Mouse (Mus musculus): Measurements from ENCODE around the gene Pten.

Gene Pten

DNA sequence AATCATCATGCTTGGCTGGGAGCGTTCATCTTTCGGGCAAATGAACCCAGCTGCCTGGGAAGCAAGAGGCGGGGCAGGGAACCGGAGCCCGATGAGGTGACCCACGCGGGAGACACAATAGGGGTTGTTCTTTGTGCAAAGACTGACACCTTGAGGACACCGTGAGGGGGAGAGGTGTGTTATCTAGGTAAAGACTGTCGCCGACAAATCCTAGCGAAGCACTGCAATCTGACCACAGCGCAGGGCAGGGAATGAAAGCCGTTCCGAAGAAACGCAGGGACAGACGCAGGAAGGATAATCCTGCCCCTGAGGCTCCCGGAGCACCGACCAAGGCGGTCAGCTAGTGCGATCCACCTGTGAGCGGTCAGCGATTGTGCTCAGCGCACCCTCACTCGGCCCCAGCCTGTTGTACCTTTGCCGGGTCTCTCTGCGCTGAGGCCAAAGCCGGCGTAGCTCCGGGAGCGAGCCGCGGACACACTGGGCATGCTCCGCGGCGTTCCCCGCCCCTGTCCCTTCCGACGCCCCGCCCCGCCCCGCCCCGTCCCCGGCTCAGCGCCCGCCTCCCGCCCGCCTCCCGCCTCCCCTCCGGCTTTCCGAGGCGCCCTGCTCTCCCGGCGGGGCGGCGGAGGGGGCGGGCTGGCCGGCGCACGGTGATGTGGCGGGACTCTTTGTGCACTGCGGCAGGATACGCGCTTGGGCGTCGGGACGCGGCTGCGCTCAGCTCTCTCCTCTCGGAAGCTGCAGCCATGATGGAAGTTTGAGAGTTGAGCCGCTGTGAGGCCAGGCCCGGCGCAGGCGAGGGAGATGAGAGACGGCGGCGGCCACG lies at the start of gene Pten:
Gene Pten, plus strand, starts transcription at position 598 of the 826 bp plus-strand sequence.
- DNase-seq, result peak; percentile 98

DNA sequence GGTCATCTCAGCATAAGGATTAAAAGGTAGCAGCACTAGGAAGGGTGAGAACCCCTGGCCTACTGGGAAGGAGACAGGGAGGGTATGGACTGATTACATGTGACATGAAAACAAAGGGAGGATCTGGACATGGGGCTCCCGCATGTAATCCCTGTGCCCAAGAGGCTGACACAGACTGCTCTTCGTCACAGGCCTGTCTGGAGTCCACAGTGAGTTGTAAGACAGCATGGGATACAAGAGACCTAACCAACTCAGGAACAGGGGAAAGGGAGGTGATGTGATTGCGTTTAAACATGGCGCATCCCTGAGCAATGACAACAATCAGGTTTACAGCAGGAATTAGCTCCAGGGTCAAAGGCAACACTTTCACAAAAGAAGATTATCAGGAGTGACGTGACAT lies 48.3 kb upstream of the Pten start:
- DNase-seq, result no peak

DNA sequence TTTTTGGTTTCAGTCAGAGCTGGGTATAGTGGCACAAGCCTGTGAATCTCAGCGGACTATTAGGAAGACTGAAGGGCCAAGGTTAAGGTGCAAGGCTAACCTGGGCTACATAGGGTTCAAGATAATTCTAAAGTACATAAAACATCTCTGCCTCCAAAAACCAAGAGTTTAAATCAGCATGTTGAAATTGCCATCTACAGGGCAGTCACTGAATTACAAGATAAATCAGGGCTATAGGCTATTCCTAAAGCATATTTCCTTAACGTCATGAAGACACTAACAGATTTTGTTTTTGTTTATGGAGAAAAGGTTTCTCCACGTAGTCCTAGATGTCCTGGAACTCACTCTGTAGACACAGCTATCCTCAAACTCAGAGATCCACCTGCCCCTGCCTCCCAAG lies 47.0 kb upstream of the Pten start:
- no peak for DNase-seq

GRCm38 (mm10) chr19:32711761-32712541 lies 45.3 kb upstream of the Pten start:
- peak; percentile 95 for DNase-seq

DNA sequence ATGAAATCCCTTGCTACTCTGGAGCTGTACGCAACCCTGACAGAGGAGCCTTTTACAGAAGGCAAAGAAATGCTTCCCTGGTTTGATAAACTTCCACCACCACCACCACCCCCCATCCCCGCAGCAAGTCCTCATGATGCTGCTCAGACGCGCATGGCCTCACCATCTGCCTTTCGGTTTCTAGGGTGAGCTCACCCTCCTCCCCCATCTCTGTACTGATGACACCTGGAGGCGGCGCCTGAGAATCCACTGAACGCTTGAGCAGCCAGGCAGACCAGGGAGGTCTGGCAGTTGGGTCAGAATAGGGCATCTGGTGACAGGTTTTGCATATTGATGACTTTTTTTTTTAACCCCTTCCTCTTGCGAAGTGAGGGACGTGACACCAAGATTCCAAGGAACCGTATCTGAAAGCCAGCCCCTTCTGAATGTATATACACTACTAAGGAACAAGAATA lies 44.7 kb upstream of the Pten start:
- DNase-seq, result peak; percentile 78

DNA sequence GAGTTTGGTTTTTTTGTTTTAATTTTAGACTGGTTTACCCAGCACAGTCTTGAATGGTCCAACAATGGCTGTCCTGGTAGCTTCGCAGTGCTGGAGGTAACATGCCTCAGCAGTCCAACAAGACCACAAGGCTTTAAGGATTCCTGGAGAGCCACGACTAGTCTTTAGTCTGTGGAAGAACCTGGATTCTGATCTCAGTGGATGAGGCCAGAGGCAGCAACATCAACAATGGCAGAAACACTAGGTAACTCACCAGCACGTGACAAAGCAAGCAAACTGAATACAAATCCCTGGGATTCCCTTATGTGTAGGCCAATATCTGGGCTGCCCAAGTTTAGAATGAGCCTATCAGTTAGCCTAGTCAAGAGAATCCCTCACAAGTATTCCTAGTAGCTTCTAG lies 43.8 kb upstream of the Pten start:
- DNase-seq, result no peak

GRCm38 (mm10) chr19:32715201-32715600 lies 42.1 kb upstream of the Pten start:
- DNase-seq, result peak; percentile 87

- DNase-seq, result no peak
Measured at GRCm38 (mm10) chr19:32715681-32716080, 41.6 kb upstream of the Pten start.

- DNase-seq, result no peak
Measured at GRCm38 (mm10) chr19:32717590-32717989, 39.7 kb upstream of the Pten start.

DNA sequence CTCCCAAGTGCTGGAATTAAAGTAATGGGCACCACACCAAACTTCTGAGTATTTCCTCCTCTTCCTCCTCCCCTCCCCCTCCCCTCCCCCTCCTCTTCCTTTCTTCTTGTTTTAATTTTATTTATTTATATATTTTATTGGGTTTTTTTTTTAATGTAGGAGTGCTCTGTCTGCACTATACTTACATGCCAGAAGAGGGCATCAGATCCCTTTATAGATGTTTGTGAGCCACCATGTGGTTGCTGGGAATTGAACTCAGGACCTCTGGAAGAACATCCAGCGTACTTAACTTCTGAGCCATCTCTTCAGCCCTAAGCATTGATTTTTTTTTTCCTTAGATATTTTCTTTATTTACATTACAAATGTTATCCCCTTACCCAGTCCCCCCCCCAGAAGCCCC lies 37.0 kb upstream of the Pten start:
- no peak for DNase-seq

DNA sequence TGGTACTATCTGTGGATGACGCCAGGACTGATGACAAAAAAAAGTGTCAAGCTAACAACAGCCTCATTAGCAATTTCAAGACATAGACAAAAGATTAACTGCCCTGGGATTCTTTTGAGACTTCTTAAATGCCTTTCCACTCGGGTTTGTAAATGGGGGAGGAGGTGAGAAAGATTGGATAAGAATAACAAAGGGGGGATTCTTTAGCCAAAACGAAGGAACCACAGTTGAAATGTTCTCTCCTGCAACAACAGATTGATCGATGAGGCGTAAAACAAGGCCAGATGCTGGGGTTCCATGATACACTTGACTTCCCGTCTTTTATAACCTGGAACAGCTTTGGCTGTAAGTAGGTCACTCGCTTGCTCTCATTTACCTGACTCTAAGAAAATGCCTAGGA lies 33.5 kb upstream of the Pten start:
- DNase-seq, result no peak

GRCm38 (mm10) chr19:32726451-32727325 lies 30.6 kb upstream of the Pten start:
- no peak for DNase-seq

- DNase-seq, result no peak
Measured at GRCm38 (mm10) chr19:32729785-32730184, 27.5 kb upstream of the Pten start.

DNA sequence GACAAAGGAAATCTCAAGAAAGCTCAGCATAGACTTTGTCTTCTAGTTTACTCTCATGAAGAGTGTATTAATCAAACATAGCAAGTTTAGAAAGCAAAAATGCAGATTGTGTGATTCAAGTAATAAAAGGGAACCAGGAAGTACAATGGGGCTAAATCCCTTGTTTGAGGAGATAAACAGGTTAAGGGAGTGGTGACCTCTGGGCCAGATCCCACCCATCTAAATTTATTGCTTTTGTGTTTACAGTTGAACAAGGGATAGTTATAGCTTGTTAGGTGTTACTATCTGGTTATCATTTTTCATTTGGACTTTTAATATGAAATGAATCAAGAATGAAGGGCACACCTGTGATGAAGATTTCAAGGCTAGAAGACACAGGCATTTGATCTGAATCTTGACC lies 24.4 kb upstream of the Pten start:
- DNase-seq, result no peak

DNA sequence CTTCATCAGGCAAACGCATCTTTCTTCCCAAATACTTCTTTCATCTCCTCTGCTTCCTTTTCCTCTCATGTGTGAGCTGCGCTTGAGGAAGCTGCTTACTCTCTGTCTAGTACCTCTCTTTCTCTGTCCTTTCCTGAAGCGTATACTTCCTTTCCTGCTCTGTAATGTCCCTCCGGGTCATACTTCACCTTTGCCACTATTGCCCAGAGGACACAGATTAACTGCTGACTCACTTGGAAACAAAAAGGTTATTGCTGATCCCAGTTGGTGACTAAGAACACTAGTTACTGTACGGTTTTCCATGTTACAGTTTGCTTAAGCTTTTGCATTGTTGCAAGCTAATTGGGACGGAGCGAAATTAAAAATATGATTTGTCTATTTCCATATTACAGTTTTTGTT lies 19.5 kb upstream of the Pten start:
- no peak for DNase-seq

DNA sequence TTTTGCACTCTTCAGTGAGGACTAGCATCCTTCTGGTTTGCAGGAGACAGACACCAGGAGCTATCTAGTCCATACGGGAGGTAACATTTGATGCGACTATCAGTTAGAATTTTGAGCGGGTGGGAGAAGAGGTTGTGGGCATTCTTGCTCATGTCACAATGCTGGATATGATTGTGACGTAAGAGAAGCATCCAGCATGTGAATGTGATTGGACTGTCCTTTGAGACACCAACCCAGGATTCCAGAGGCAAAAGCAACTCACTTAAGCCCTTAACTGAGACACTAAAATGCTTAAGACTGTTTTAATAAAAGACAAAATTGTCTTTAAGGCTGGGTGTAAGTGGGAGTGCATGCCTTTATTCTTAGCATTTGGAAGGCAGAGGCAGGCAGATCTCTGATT lies 17.6 kb upstream of the Pten start, which contains the start of gene Atad1:
Gene Atad1, minus strand, starts transcription at position 101 of the 400 bp plus-strand sequence.
- DNase-seq, result no peak

- DNase-seq, result no peak
Measured at GRCm38 (mm10) chr19:32740641-32741345, 16.5 kb upstream of the Pten start.

DNA sequence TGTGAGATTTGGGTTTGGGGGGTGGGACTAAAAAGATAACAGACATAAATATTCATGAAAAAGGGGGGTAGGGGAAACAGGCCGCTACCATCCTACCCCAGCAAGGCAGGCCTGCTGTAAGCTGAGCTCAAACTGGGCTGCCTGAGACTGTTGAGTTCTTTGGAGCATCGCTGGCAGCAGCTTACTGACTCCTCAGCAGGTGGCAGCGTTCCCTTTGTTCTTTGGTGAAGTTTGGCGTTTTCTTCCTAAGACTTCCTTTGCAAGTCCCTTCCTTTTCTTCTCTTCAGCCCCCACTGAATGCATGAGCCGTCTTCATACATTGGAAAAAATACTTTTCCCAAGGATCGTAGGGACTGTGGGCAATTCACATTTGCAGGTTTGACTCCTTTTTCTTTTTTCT lies 7.9 kb upstream of the Pten start:
- DNase-seq, result peak; percentile 70

GRCm38 (mm10) chr19:32752357-32752756 lies 4.9 kb upstream of the Pten start:
- DNase-seq, result no peak

DNA sequence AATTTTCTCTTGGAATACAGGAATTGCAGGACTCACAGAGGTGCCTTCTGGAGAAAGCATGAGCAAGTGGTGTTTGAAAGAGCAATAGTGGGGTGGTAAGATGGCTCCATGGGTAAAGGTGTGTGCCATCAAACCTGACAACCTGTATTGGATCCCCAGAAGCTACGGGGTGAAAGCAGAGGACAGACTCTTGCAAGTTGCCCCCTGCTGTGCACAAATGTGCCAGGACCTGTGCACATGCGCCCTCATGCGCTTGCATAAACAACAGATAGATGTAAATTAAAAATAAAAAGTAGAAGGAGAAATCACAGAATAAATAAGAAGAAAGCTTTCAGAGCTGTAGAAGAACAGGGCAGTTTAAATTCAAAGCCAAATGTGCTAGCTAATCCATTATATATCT lies 3.9 kb upstream of the Pten start:
- DNase-seq, result no peak

DNA sequence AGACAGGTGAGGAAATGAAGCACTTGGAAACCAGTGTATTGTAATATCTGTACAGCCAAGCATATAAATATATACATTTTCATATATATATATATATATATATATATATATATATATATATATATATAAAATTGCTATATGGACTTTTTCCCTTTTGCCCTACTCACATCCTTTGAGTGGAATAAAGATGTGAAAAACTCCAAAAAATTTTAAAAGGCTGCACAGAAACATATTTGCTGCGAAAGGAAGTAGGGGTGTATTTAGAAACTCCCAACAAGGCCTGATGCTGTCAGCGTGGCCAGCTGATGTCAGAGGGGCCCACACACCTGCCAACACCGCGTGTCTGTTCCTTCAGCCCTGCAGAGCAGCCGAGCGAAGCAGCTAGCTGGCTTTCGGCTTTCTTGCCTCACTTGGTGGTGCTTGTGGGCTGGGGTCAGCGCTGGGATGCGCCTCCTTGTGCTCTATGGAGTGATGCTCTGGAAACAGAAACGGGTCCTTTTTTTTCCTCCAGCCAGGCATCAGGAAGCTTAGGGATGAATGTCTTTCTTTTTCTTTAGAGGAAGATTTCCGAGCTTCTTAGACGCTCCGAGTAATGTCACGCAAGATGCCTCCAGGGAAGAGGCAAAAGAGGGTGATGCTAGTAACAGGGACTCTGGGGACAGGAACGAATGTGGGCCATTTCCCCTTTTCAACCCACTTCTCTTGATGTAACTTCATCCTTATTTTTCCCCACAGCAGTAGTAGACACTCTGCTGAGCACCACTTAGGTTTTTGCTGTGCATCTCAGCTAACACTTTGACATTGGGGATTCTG lies 2.9 kb upstream of the Pten start:
- peak; percentile 20 for DNase-seq

Measured in kidney, postnatal 10 days (tissue).